Mouse (Mus musculus): ENCODE data around the gene Snx19. TPM values are rescaled to one million over a fixed set of nuclear protein-coding genes. Genes with fewer than 3 reads are reported as not detected.

Snx19 gene
- 1.3 TPM in 1 of 2 replicates, not detected in the other for polyA plus RNA-seq (2012; ENCODE audit: insufficient read depth, low replicate concordance)

DNA sequence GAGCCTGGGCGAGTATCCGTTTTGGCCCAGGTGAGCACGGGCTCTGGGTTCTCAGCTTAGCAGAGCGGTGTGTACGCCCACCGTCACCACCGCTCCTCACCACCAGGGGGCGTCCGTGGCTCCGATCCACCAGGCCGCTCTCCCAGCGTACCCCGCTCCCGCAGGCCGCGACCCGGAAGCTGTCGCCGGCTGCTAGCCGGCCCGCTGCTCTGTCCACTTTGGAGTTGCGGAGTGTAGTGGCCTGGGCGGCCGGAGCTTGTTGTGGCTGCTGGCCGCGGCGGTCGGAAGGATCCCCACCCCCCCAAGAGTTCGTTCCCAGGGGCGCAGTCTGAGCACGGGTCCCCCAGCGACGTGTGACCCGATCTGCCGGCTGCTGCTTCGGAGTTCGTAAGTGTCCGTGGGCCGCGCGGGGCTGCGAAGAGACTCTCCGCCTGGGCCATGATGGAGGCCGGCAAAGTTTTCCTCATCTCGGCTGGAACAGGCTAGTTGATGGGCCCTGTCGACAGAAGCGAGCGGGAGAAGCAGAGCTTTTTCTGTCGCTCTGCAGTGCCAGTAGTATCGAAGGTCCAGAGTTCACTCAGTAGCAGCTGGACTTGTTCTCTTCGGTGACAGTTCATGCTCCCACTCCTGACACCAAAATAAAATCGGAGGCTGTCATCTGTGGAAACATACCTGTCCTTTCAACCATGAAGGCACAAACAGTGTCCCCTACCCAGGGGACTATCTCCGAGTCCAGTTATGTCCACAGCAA lies at the start of gene Snx19:
Snx19 (plus strand) TSS at position 227 of the 751 bp plus-strand sequence.
- H3K36me3 ChIP-seq (replicated peaks; ENCODE audit: low read length) = peaks cover 26% of the 10 kb centered on the region
- no peaks in the 10 kb centered on the region for H3K9me3 ChIP-seq
- TF ChIP-seq FLI1 (IDR thresholded peaks at IDR 0.05; ENCODE audit: low read length) (no peak), GATA1 (IDR thresholded peaks at IDR 0.05; ENCODE audit: borderline replicate concordance, low read length) (no peak)
- peaks cover 37% of the 10 kb centered on the region for H3K4me1 ChIP-seq
- peak within 1 kb of the TSS; percentile 96 for H3K4me3 ChIP-seq (replicated peaks)
- peaks cover 7% of the 10 kb centered on the region for H3K27me3 ChIP-seq (replicated peaks)

DNA sequence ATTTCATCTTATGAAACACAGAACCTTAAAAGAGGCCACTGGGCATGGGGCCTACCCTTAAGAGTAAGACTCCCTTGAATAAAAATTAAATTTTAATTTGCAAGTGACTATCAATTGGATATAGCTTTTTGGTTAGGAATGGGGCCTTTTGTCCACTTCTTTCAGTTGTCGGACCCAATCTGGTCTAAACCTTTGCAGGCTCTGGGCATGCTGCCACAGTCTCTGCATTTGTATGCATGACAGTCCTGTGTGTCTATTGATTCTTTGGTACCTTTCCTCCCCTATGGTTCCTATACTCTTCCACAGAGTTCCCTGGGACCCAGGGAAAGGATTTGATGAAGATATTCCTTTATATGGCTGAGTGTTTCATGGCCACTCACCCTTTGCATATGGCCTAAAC lies 26.1 kb upstream of the Snx19 start:
- no peak overlapping the region for H3K4me3 ChIP-seq (replicated peaks)
- TF ChIP-seq FLI1 (IDR thresholded peaks at IDR 0.05; ENCODE audit: low read length) = no peak
- TF ChIP-seq GATA1 (IDR thresholded peaks at IDR 0.05; ENCODE audit: borderline replicate concordance, low read length) = no peak
- no peaks in the 10 kb centered on the region for H3K27me3 ChIP-seq (replicated peaks)
- 0 out of 2 replicates have a peak, but pooled peaks cover 7% of the 10 kb centered on the region for H3K9me3 ChIP-seq
- no peaks in the 10 kb centered on the region for H3K36me3 ChIP-seq (replicated peaks; ENCODE audit: low read length)
- H3K4me1 ChIP-seq = no peaks in the 10 kb centered on the region

- TF ChIP-seq FLI1 (IDR thresholded peaks at IDR 0.05; ENCODE audit: low read length) (no peak), GATA1 (IDR thresholded peaks at IDR 0.05; ENCODE audit: borderline replicate concordance, low read length) (no peak)
- Histone ChIP-seq H3K4me1 (peaks cover 7% of the 10 kb centered on the region), H3K9me3 (no peaks in the 10 kb centered on the region), H3K27me3 (replicated peaks) (peaks cover 9% of the 10 kb centered on the region), H3K36me3 (replicated peaks; ENCODE audit: low read length) (peaks cover 2% of the 10 kb centered on the region), H3K4me3 (replicated peaks) (no peak overlapping the region)
Observed at GRCm38 (mm10) chr9:30422940-30423339, 4.0 kb upstream of the Snx19 start.

DNA sequence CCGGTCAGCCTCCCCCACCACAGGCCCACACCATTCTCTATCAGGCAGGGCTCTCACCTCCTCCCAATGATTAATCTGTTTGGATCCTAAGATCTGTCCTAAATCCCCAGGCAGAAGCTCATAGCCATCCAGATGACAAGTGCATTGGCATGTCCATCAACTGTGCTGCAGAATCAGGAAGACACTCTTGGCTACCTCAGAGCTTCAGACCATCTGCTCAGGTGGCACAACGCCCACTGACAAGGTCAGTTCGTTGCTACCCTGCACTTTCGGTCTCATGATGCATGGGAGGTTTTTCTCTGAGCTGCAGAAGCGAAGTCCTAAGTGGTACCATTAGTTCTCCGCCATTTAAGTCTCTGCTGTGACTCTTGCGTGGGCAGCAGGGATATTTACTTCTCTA lies 1.7 kb upstream of the Snx19 start:
- H3K4me1 ChIP-seq = peaks cover 27% of the 10 kb centered on the region
- peak overlapping the region; percentile 17 for H3K4me3 ChIP-seq (replicated peaks)
- H3K27me3 ChIP-seq (replicated peaks) = peaks cover 9% of the 10 kb centered on the region
- TF ChIP-seq GATA1 (IDR thresholded peaks at IDR 0.05; ENCODE audit: borderline replicate concordance, low read length) (no peak), FLI1 (IDR thresholded peaks at IDR 0.05; ENCODE audit: low read length) (no peak)
- H3K9me3 ChIP-seq = no peaks in the 10 kb centered on the region
- peaks cover 17% of the 10 kb centered on the region for H3K36me3 ChIP-seq (replicated peaks; ENCODE audit: low read length)

DNA sequence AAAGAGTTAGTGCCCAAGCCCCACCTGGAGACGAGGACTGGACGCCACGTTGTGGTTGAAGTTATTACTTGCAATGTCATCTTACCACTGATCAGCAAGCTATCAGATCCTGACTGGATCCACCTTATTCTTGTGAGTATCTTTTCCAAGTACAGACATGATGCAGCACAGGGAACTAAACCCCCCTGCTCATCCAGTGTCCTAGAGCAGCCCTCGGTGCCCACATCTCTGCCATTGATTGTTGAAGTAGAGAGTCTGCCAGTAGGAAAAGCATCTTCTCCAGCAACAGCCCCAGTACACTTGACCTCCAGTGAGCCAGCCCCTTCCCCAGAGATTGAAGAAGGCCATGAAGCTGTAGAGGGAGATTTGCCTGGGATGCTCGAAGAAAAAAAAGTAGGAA lies 1.3 kb downstream of the Snx19 start:
- peaks cover 37% of the 10 kb centered on the region for H3K4me1 ChIP-seq
- TF ChIP-seq GATA1 (IDR thresholded peaks at IDR 0.05; ENCODE audit: borderline replicate concordance, low read length) (no peak), FLI1 (IDR thresholded peaks at IDR 0.05; ENCODE audit: low read length) (no peak)
- H3K27me3 ChIP-seq (replicated peaks) = peaks cover 7% of the 10 kb centered on the region
- no peaks in the 10 kb centered on the region for H3K9me3 ChIP-seq
- peaks cover 37% of the 10 kb centered on the region for H3K36me3 ChIP-seq (replicated peaks; ENCODE audit: low read length)
- H3K4me3 ChIP-seq (replicated peaks) = peak overlapping the region; percentile 96

DNA sequence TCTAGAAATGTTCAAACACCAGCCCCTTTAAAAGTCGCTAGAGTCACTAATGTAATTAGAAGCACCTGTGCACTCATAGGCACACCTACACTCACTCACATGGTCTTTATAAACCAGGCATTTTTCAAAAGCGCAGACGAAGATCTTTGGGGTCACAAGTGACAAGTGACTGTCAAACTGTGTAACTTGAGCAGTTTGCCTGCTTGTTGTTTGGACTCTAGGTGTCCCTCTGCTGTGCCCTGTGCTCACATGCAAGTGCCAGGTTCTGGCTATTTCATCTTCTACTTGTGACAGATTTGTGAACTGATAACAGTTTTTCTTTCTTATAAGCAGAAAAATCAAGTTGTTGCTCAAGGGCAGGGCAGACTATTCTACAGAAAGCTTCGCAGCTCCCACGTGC lies 3.5 kb downstream of the Snx19 start:
- Histone ChIP-seq H3K4me3 (replicated peaks) (no peak overlapping the region), H3K9me3 (no peaks in the 10 kb centered on the region), H3K36me3 (replicated peaks; ENCODE audit: low read length) (peaks cover 58% of the 10 kb centered on the region), H3K27me3 (replicated peaks) (peaks cover 1% of the 10 kb centered on the region), H3K4me1 (peaks cover 37% of the 10 kb centered on the region)
- TF ChIP-seq FLI1 (IDR thresholded peaks at IDR 0.05; ENCODE audit: low read length) (no peak), GATA1 (IDR thresholded peaks at IDR 0.05; ENCODE audit: borderline replicate concordance, low read length) (no peak)

- H3K9me3 ChIP-seq = no peaks in the 10 kb centered on the region
- TF ChIP-seq GATA1 (IDR thresholded peaks at IDR 0.05; ENCODE audit: borderline replicate concordance, low read length) (no peak), FLI1 (IDR thresholded peaks at IDR 0.05; ENCODE audit: low read length) (no peak)
- H3K27me3 ChIP-seq (replicated peaks) = no peaks in the 10 kb centered on the region
- H3K36me3 ChIP-seq (replicated peaks; ENCODE audit: low read length) = peaks cover 73% of the 10 kb centered on the region
- no peak overlapping the region for H3K4me3 ChIP-seq (replicated peaks)
- H3K4me1 ChIP-seq = peaks cover 37% of the 10 kb centered on the region
Observed at GRCm38 (mm10) chr9:30431909-30432308, 5.0 kb downstream of the Snx19 start.

DNA sequence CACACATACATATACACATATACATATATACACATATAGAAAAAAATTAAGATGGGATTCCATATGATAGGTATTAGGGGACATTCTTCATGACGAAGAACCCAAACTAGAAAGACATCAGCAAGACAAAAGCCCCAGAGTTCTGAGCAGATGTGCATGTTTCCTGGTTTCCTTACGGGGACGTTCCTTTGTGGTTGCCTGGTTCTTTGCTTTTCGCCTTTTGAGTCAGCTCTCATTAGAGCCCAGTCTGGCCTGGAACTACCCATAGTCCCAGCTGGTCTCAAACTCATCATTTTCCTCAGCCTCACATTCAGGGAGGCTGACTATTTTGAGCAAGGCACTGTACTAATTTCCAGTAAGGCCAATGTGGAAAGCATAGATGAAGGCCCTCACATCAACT lies 7.0 kb downstream of the Snx19 start:
- Histone ChIP-seq H3K9me3 (no peaks in the 10 kb centered on the region), H3K27me3 (replicated peaks) (no peaks in the 10 kb centered on the region), H3K4me3 (replicated peaks) (no peak overlapping the region), H3K36me3 (replicated peaks; ENCODE audit: low read length) (peaks cover 79% of the 10 kb centered on the region), H3K4me1 (peaks cover 20% of the 10 kb centered on the region)
- TF ChIP-seq FLI1 (IDR thresholded peaks at IDR 0.05; ENCODE audit: low read length) = no peak
- TF ChIP-seq GATA1 (IDR thresholded peaks at IDR 0.05; ENCODE audit: borderline replicate concordance, low read length) = no peak

DNA sequence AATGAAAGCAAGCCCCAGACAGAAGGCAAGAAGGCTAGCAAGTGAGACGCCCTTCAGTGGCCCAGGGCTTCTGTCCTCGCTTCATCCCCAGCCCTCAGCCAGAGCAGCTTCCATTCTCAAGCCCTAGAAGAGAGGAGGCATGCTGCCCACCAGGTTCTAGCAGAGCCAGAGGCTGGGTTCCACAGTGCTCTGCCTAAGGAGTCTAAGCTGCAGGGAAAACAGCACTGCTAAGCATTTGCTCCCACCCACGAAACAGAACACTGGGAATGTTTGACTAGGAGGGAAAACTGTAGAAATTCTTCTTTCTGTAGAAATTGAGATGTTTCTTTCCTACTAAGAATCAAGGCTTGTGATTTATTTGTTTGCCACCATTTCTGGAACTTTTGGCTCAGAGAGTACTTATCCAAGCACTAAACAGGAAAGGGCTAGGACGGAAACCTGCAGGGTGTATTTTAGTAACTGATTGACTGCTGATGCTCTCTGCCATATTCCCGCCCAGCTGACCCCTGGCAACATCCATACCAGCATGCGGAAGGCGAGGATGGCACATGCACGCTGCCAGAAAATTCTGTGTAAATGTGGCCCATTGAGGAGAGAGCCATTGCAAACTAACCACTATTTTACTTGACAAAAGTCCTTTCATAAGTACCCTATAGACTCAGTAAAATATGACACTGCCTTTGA lies 9.1 kb downstream of the Snx19 start:
- H3K9me3 ChIP-seq = no peaks in the 10 kb centered on the region
- H3K36me3 ChIP-seq (replicated peaks; ENCODE audit: low read length) = peaks cover 89% of the 10 kb centered on the region
- H3K4me3 ChIP-seq (replicated peaks) = no peak overlapping the region
- no peak for TF ChIP-seq FLI1 (IDR thresholded peaks at IDR 0.05; ENCODE audit: low read length)
- TF ChIP-seq GATA1 (IDR thresholded peaks at IDR 0.05; ENCODE audit: borderline replicate concordance, low read length) = no peak
- H3K27me3 ChIP-seq (replicated peaks) = no peaks in the 10 kb centered on the region
- peaks cover under 1% of the 10 kb centered on the region for H3K4me1 ChIP-seq

DNA sequence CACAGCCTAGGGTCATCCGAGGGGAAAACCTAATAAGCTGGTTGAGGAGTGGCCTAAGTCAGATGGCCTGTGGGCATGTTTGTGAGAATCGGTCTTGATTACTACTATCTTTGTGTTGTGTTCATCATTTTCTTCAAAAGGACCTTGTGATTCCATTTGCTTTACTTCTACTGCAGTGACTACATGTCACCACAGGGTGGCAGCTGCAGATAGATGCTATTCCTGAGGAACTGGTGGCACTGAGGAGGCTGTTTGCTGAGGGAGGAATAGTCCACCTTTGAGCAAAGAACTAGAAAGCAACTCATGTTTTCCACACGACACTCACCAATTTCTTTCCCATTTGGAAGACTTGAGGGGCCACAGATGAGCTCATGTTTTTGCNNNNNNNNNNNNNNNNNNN lies 11.6 kb downstream of the Snx19 start:
- TF ChIP-seq FLI1 (IDR thresholded peaks at IDR 0.05; ENCODE audit: low read length) (no peak), GATA1 (IDR thresholded peaks at IDR 0.05; ENCODE audit: borderline replicate concordance, low read length) (no peak)
- Histone ChIP-seq H3K36me3 (replicated peaks; ENCODE audit: low read length) (peaks cover 97% of the 10 kb centered on the region), H3K27me3 (replicated peaks) (no peaks in the 10 kb centered on the region), H3K4me1 (no peaks in the 10 kb centered on the region), H3K9me3 (no peaks in the 10 kb centered on the region), H3K4me3 (replicated peaks) (no peak overlapping the region)
